Mouse (Mus musculus): ENCODE results near the gene Tbc1d14.
A peak's percentile ranks its signal among the peaks of the same experiment; 100 is the strongest.

Tbc1d14 gene

DNA sequence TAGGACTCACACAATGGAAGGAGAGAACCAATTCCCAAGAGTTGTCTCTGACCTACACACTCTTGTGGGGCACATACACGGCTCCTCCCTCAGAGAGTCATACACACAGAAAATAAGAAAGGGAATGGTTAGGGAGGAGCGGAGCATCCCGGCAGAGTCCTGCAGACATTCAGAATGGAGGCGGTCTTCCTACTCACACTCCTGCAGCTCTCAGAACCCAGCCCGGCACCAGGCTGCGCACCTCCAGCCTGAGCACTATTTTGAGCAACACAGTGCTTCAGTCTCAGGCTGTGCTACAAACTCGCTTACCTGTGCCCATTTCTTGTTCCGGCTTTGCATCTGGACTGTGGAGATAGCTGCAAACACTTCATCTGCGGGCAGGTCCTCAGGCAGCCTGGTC lies 98.4 kb downstream of the Tbc1d14 start:
- no peak for DNase-seq

DNA sequence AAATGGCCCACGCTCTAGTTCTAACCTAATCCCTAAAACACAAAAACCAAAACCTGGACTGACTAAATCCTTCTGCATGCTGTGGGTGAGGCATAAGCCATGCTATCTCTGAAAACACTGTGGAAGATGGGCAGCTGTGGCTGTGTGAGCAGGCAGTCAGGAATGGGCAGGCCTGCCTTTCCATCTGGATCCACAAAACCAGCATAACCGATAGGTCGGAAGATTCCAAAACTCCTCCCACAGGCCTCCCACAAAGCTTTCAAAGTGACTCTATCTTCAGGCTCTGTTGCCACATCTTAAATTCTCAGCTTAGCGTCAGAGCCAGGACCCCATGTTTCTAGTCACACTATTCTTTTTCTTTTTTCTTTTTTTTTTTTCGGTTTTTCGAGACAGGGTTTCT lies 99.2 kb downstream of the Tbc1d14 start:
- DNase-seq = no peak

DNA sequence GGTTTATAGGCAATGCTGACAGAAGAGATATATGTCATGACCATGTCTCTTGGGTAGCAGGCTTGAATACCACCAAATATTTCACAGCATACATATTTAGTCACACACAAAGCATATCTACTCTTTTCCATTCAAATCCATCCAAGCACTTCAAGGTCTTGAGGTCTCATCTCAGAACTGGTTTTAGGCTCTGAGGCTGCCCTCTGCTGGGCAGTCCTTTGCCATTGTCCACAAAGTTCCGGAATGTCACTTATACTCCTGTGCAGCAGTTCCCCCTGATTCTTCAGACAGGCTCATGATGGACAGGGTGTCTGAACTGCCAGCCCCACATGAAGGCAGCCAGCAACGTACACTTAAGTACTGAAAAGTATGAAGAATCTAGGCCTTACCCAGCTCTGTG lies 103.9 kb downstream of the Tbc1d14 start:
- DNase-seq = peak; percentile 53

- no peak for DNase-seq
These were observed 107.8 kb downstream of the Tbc1d14 start for GRCm38 (mm10) chr5:36485306-36485705.

- peak; percentile 96 for DNase-seq
These were observed 108.7 kb downstream of the Tbc1d14 start, which contains the start of the genes Tada2b and Ccdc96 for GRCm38 (mm10) chr5:36484171-36484990. Gene Tada2b (minus strand): TSS chr5:36484285. Gene Ccdc96 (plus strand): TSS chr5:36484588.

DNA sequence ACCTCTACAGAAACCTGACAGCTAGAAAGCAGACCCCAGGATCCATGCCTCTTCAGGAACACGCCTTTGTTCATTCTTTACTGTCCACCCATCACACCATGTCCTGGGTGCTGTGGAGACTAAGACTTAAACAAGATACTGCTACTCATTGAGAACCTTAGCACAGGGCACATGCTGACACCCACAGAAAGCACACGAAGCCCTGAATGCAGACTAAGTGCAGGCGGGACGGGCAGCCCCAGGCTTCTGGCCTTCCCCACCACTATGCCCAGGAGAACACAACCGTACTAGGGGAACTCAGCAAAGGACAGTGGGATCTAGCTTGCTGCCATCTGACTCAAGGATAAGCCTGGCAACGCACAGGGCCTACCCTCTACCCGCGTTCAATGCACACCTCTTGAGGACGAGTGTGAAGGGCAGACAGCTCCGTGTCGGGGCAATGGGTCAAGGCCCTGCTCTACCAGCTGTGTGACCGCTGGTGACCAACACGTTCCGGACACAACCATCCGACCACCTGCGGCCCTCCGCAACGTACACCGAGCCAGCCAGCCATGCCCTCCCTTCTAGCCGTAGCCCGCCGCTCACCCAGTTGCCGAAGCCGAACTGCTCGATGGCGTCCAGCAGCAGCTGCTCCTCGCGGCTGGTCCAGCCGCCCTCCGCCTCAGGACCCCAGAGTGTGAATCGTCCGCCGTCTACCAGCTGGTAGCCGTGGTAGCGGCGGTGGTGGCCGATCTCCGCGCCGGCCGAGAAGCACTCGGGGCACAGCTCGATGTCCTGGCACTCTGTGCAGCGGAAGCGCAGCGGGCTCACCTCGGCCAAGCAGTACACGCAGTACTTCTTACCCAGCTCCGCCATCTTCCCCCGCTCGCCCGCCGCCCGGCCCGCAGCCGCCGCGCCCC lies 109.6 kb downstream of the Tbc1d14 start:
- DNase-seq = peak; percentile 50

GRCm38 (mm10) chr5:36481114-36481513 lies 112.0 kb downstream of the Tbc1d14 start:
- no peak for DNase-seq

GRCm38 (mm10) chr5:36480398-36480797 lies 112.7 kb downstream of the Tbc1d14 start:
- DNase-seq = no peak

DNA sequence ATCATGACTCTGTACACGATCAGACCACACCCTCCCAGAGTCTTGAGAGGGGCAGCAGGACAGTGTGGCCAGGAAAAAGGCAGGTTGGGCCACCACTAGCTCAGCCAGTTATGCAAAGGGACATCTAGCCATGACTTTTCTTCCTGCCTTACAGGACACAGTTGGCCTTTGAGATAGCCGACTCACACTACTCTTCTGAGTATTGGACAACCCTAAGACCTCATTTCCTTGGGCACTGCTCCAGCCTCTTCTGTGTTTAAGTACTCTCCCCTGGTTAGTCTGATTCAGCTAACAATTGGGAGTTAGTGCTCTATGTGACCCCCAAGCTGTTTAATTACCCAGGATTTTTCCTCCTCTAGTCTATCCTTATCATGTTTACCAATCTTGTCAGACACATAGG lies 113.3 kb downstream of the Tbc1d14 start:
- peak; percentile 29 for DNase-seq

DNA sequence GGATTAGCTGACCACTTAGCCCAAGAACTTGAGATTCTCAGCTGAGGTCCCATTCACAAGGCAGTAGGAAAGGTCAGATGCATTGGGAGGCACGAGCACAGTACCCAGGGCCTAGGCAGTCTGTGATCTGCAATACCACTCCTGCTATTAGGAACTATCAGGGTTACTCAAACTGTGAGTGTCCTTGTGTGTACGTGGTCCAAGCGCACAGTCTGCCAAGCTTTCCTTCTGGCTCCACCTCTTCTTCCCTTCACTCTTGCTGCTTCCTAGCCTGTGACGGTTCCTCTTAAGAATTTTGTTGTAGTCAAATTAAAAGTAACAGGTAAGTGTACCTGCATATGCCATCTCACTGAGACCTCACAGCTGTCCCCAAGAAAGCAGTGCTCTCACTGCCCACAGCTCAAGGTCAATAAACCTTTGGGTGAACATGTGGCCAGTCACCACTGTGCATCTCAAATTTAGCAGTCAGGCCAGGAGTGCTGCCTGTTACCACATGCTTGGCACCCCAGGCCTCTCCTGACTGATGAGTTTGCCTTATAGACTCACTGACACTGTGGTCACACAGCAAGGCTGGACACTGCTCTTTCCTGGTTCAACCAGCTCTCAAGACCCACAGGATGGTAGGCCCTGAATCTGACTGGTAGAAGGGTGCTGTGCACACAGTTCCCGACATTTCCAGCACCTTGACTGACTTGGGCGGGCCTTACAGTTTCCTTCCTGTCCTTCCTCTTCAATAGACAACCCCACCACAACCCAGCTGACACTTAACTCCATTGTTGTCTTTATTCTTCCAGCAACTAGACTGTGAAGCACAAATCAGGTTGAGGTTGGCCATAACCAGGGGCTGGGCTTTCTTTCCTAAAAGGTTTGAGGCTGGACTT lies 114.3 kb downstream of the Tbc1d14 start:
- DNase-seq = no peak

DNA sequence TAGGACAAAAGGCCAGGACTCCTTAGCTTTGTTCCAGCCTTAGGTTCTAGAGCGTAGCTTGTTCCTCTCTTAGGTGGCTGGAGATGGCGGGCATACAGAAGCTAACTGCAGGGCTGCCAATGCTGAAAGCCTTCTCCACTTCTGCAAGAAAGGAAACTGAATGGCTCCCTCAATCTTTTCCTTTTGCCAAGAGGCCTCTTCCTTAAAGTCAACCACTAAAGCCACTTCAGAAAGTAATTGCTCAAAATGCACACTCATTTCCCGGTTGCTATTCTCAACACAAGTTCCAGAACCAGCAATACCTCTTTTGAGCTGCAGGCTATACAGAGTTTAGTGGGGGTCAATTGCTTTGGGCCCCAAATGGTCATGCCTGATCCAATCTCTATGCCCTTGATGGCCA lies 115.6 kb downstream of the Tbc1d14 start:
- no peak for DNase-seq

DNA sequence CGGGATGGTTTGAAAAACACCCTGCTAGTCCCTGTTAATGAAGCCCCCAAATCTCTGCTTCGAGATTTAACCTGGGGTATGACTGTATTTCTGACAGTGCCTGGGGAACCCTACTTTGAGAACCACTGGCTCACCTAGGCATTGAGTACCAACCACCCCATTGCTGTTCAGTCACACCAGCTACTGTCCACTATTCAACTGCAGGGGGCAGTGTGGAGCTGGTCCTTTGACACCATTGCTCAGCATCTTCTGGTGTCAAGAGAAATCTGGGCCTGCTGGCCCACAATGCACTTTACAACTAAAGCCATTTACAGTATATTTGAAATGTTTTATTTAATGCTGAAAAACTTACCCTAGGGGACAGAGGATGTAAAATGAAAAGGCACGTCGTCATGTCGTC lies 118.8 kb downstream of the Tbc1d14 start:
- DNase-seq = peak; percentile 84

GRCm38 (mm10) chr5:36472876-36473655 lies 120.0 kb downstream of the Tbc1d14 start:
- DNase-seq = no peak

DNA sequence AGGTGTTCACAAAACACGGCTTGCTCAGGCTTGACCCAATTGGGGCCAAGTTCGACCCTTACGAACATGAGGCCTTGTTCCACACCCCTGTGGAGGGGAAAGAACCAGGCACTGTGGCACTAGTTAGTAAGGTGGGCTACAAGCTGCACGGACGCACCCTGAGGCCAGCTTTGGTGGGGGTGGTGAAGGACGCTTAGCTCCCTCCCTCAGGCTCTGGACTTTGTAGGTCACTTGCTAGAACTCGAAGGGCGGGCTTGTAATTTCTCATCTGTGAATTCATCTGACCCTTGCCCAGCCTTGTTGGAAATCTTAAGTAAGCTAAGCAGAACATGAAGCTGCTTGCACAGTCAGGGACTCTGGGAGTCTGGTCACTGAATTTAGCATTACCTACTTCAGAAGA lies 121.9 kb downstream of the Tbc1d14 start:
- no peak for DNase-seq

GRCm38 (mm10) chr5:36465889-36466288 lies 127.2 kb downstream of the Tbc1d14 start:
- DNase-seq = no peak

GRCm38 (mm10) chr5:36464709-36465661 lies 128.1 kb downstream of the Tbc1d14 start, which contains the start of gene Grpel1:
Gene Grpel1 (plus strand): TSS chr5:36464998.
- peak; percentile 98 for DNase-seq

- DNase-seq = no peak
These were observed 129.7 kb downstream of the Tbc1d14 start for GRCm38 (mm10) chr5:36463391-36463790.

DNA sequence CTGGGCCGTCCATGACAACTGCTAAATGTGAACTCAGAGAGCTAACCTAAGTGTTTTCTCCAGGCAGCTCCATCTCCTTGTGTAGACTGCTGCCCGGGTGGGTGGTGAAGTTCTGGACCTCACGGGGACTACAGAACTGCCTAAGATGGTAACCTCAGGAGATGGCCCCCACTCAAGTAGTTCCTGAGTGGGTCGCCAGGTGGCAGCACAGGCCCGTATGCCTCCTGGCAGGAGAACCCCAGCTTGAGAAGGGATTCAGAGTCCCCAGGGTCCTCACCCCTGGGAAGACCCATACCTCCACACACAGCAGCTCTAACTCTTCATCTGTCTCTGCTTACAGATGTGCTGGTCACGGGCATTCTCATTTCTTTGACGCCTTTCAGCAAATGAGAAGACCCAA lies 130.3 kb downstream of the Tbc1d14 start:
- peak; percentile 89 for DNase-seq

- no peak for DNase-seq
These were observed 131.8 kb downstream of the Tbc1d14 start for GRCm38 (mm10) chr5:36461231-36461630.

- DNase-seq = no peak
These were observed 132.4 kb downstream of the Tbc1d14 start for GRCm38 (mm10) chr5:36460712-36461111.

- peak; percentile 65 for DNase-seq
These were observed 134.2 kb downstream of the Tbc1d14 start for GRCm38 (mm10) chr5:36458926-36459325.
